Mouse (Mus musculus): Measurements from ENCODE around the gene Ppp1r18. TPM values are rescaled to one million over a fixed set of nuclear protein-coding genes. Genes with fewer than 3 reads are reported as not detected.

Ppp1r18 gene
- polyA plus RNA-seq, 1 experiment from 2014 or later: 27.7 TPM

DNA sequence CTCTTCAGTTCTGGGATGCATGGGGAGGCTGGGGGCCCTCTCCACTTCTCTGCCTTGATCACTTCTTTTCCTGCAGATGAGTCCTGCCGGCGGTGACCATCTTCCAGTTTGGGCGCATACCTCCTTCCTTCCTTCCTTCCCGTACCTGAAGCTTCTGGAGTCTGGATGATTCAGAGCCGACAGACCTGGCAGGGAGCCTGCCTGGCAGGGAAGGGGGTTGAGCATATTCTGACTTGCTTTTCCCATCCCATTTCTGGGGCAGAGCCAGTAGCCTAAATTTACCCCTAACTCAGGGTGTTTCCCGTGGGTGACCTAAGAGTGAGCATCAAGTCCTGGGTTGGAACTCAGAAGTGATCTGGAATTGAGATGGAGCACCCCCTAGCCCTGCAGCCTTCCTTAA, 9.3 kb downstream of the Ppp1r18 start:
- H3K36me3 ChIP-seq: peaks cover 47% of the 10 kb centered on the region

GRCm38 (mm10) chr17:35879245-35880057, 14.1 kb downstream of the Ppp1r18 start, which contains the start of gene Dhx16:
TSS of gene Dhx16 (plus strand) at chr17:35879819.
- WGBS: 6% methylated on average over 66 of the region's 66 CpGs
- Histone ChIP-seq H3K4me3 (peak within 1 kb of the TSS; percentile 92), H3K9me3 (no peaks in the 10 kb centered on the region), H3K9ac (replicated peaks) (peak within 1 kb of the TSS; percentile 89), H3K27me3 (no peaks in the 10 kb centered on the region), H3K27ac (replicated peaks) (peak within 1 kb of the TSS; percentile 81), H3K4me1 (peaks cover 15% of the 10 kb centered on the region), H3K4me2 (replicated peaks) (peak within 1 kb of the TSS; percentile 77), H3K36me3 (peaks cover 48% of the 10 kb centered on the region)
- ATAC-seq (ENCODE audit: low FRiP score, low read depth): peak; percentile 91

More for the DNA sequence above, 9.3 kb downstream of the Ppp1r18 start:
- Histone ChIP-seq H3K4me1 (peaks cover 33% of the 10 kb centered on the region), H3K9ac (replicated peaks) (no peak overlapping the region), H3K27ac (replicated peaks) (no peak overlapping the region), H3K9me3 (0 out of 2 replicates have a peak, but pooled peaks cover 5% of the 10 kb centered on the region), H3K27me3 (no peaks in the 10 kb centered on the region), H3K4me2 (replicated peaks) (no peak overlapping the region), H3K4me3 (no peak overlapping the region)
- ATAC-seq (ENCODE audit: low FRiP score, low read depth): no peak
- WGBS: 95% methylated on average over 6 of the region's 6 CpGs

- ATAC-seq (ENCODE audit: low FRiP score, low read depth): no peak
Observed at GRCm38 (mm10) chr17:35882924-35883323, 17.5 kb downstream of the Ppp1r18 start.

GRCm38 (mm10) chr17:35883777-35884176, 18.4 kb downstream of the Ppp1r18 start:
- Histone ChIP-seq H3K27ac (replicated peaks) (no peak overlapping the region), H3K27me3 (no peaks in the 10 kb centered on the region)

More at GRCm38 (mm10) chr17:35882924-35883323, 17.5 kb downstream of the Ppp1r18 start:
- H3K27me3 ChIP-seq: no peaks in the 10 kb centered on the region
- H3K4me1 ChIP-seq: peaks cover 15% of the 10 kb centered on the region
- 93% methylated on average over 17 of the region's 17 CpGs for WGBS
- no peak overlapping the region for H3K9ac ChIP-seq (replicated peaks)
- H3K36me3 ChIP-seq: peaks cover 64% of the 10 kb centered on the region
- no peak overlapping the region for H3K4me3 ChIP-seq
- no peak overlapping the region for H3K4me2 ChIP-seq (replicated peaks)
- H3K9me3 ChIP-seq: no peaks in the 10 kb centered on the region
- no peak overlapping the region for H3K27ac ChIP-seq (replicated peaks)

GRCm38 (mm10) chr17:35887725-35888124, 22.3 kb downstream of the Ppp1r18 start:
- Histone ChIP-seq H3K27me3 (no peaks in the 10 kb centered on the region), H3K4me3 (no peak overlapping the region), H3K4me1 (no peaks in the 10 kb centered on the region), H3K27ac (replicated peaks) (no peak overlapping the region), H3K36me3 (peaks cover 97% of the 10 kb centered on the region), H3K9ac (replicated peaks) (no peak overlapping the region), H3K4me2 (replicated peaks) (no peak overlapping the region), H3K9me3 (no peaks in the 10 kb centered on the region)
- no peak for ATAC-seq (ENCODE audit: low FRiP score, low read depth)
- WGBS: 92% methylated on average over 13 of the region's 17 CpGs

More at GRCm38 (mm10) chr17:35883777-35884176, 18.4 kb downstream of the Ppp1r18 start:
- WGBS: 96% methylated on average over 14 of the region's 14 CpGs
- H3K9ac ChIP-seq (replicated peaks): no peak overlapping the region
- peaks cover 73% of the 10 kb centered on the region for H3K36me3 ChIP-seq
- H3K4me1 ChIP-seq: peaks cover 15% of the 10 kb centered on the region
- H3K4me3 ChIP-seq: no peak overlapping the region
- no peak for ATAC-seq (ENCODE audit: low FRiP score, low read depth)
- no peak overlapping the region for H3K4me2 ChIP-seq (replicated peaks)
- H3K9me3 ChIP-seq: no peaks in the 10 kb centered on the region

GRCm38 (mm10) chr17:35896781-35897643, 31.6 kb downstream of the Ppp1r18 start, which contains the start of gene 2310061I04Rik:
TSS of gene 2310061I04Rik (minus strand) at chr17:35897431.
- Histone ChIP-seq H3K4me1 (peaks cover 20% of the 10 kb centered on the region), H3K9ac (replicated peaks) (peak within 1 kb of the TSS; percentile 85), H3K36me3 (peaks cover 62% of the 10 kb centered on the region), H3K9me3 (no peaks in the 10 kb centered on the region), H3K27me3 (no peaks in the 10 kb centered on the region), H3K4me3 (peak within 1 kb of the TSS; percentile 82), H3K27ac (replicated peaks) (peak within 1 kb of the TSS; percentile 92), H3K4me2 (replicated peaks) (peak within 1 kb of the TSS; percentile 96)
- ATAC-seq (ENCODE audit: low FRiP score, low read depth): peak; percentile 95
- WGBS: under 1% methylated on average over 71 of the region's 86 CpGs

DNA sequence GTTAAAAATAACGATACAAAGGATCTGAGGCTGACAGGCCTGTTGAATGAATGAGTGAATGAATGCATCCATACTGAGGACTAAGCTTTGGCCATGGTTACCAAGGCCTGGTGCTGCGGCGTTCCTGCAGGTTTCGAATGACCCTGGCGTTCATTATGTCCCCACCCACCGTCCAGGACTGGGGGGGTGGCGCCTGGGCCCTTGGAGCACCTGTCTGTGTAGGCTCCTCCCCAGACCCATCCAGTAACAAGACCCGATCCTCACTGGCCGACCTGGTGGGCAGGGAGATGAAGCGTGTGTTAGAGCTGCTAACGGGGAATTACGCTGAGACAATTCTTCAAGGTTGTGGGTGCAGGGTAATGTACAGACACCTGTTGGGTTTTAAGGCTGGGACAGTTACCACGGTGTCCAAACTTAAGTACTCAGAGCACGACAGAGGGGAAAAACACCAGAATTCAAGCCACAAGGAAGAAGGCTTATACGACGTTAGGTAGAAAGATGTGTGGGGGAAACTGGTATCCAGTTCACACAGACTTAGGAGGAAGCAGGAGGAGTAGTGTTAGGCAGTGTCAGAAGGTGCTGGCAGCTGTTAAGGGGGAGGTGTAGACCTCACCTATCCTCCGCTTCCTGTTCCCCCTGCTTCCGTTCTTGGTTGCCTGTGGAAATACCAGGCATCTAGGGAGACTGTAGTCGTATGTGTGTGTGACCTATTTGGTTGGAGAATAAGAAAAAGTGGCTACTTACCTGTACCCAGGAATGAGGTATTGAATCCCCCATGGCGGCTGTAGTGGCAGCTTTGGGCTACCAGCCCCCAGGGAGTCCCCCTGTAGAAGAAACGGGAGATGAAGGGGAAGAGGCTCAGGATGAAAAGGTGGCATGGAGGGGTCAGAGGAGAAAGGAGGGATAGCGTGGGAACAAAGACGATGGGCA, 32.5 kb downstream of the Ppp1r18 start:
- Histone ChIP-seq H3K4me1 (peaks cover 20% of the 10 kb centered on the region), H3K27ac (replicated peaks) (peak overlapping the region; percentile 55; the same call in 1 of the 2 replicates), H3K36me3 (peaks cover 63% of the 10 kb centered on the region), H3K4me2 (replicated peaks) (peak overlapping the region; percentile 96), H3K4me3 (peak overlapping the region; percentile 82), H3K27me3 (no peaks in the 10 kb centered on the region), H3K9me3 (no peaks in the 10 kb centered on the region), H3K9ac (replicated peaks) (peak overlapping the region; percentile 85)
- WGBS: 45% methylated on average over 23 of the region's 23 CpGs
- peak; percentile 55 for ATAC-seq (ENCODE audit: low FRiP score, low read depth)

DNA sequence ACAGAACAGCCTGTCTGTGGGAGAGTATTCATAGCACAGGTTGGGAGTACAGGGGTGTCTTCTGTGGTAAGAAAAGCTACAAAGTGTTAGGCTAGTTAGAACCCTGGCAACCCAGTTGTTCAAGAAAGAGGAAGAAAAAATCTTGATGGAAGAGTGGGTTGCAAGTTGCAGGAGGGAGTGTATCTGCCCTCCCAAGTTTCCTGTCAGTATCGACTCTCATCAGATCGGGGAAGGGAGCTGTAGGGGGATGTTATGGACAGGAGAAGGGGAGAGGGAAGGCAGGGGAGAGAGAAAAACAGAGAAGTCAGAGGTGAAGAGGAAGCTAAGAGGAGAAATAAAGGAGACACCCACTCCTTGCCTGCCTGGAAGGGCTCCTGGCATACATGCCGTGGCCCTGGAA, 35.2 kb downstream of the Ppp1r18 start:
- Histone ChIP-seq H3K4me3 (no peak overlapping the region), H3K27me3 (no peaks in the 10 kb centered on the region), H3K4me2 (replicated peaks) (no peak overlapping the region), H3K9me3 (no peaks in the 10 kb centered on the region), H3K36me3 (peaks cover 76% of the 10 kb centered on the region), H3K27ac (replicated peaks) (no peak overlapping the region), H3K9ac (replicated peaks) (no peak overlapping the region), H3K4me1 (peaks cover 18% of the 10 kb centered on the region)
- no peak for ATAC-seq (ENCODE audit: low FRiP score, low read depth)
- 92% methylated on average over 3 of the region's 3 CpGs for WGBS

- H3K9ac ChIP-seq (replicated peaks): no peak overlapping the region
- no peak for ATAC-seq (ENCODE audit: low FRiP score, low read depth)
- peaks cover 94% of the 10 kb centered on the region for H3K36me3 ChIP-seq
- no peak overlapping the region for H3K27ac ChIP-seq (replicated peaks)
- H3K4me2 ChIP-seq (replicated peaks): no peak overlapping the region
- H3K27me3 ChIP-seq: no peaks in the 10 kb centered on the region
- peaks cover 7% of the 10 kb centered on the region for H3K4me1 ChIP-seq
- 91% methylated on average over 9 of the region's 9 CpGs for WGBS
- no peaks in the 10 kb centered on the region for H3K9me3 ChIP-seq
- no peak overlapping the region for H3K4me3 ChIP-seq
Observed at GRCm38 (mm10) chr17:35903343-35903991, 38.1 kb downstream of the Ppp1r18 start.

GRCm38 (mm10) chr17:35903992-35904355, 38.6 kb downstream of the Ppp1r18 start:
- Histone ChIP-seq H3K9ac (replicated peaks) (no peak overlapping the region), H3K4me3 (no peak overlapping the region), H3K36me3 (peaks cover 95% of the 10 kb centered on the region), H3K27ac (replicated peaks) (no peak overlapping the region), H3K9me3 (no peaks in the 10 kb centered on the region), H3K4me1 (peaks cover 12% of the 10 kb centered on the region), H3K27me3 (no peaks in the 10 kb centered on the region), H3K4me2 (replicated peaks) (no peak overlapping the region)
- ATAC-seq (ENCODE audit: low FRiP score, low read depth): no peak
- WGBS: 93% methylated on average over 4 of the region's 4 CpGs

- Histone ChIP-seq H3K4me1 (peaks cover 19% of the 10 kb centered on the region), H3K4me2 (replicated peaks) (no peak overlapping the region), H3K9me3 (no peaks in the 10 kb centered on the region), H3K9ac (replicated peaks) (no peak overlapping the region), H3K36me3 (peaks cover 79% of the 10 kb centered on the region), H3K4me3 (no peak overlapping the region), H3K27ac (replicated peaks) (no peak overlapping the region), H3K27me3 (no peaks in the 10 kb centered on the region)
- WGBS: 92% methylated on average over 1 of the region's 1 CpGs
- ATAC-seq (ENCODE audit: low FRiP score, low read depth): no peak
Observed at GRCm38 (mm10) chr17:35905587-35905986, 40.2 kb downstream of the Ppp1r18 start.

All from midbrain, embryonic 12.5 days (tissue).